Mouse (Mus musculus) heart, adult 9 months (tissue): ENCODE data around the gene Fam219a.

ENCODE experiments used
- DNase-seq, 2 experiments: peaks; one replicate each; pipeline ENCODE4 v3.0.0; 2022; ENCODE audit warnings: low spot score in 2 of 2

Fam219a gene

DNA sequence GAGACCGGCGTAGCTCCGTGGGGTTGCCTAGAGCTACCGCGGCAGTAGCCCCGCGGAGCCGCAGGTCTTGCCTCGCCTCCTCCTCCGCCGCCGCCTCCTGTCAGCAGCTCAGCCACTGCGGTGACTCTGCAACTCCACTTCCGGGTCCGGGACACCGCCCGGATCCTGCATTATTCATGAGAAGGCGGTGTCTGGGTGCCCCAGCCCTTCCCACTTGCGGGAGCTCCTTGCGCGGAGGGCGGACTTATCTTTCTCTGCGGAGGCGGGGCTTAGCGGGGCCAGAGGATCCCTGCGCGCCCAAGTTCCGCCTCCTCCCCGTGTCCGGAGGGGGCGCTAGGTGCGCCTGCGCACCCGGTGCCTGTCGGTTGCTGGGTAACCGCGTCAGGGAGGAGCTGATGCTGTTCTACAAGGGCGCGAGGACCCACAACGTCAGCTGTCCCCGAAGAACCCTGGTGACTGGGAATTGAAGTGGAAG is at the start of gene Fam219a, which contains the start of gene Dnaic1:
TSS of gene Fam219a (minus strand) at position 128 of the 475 bp plus-strand sequence.
TSS of gene Dnaic1 (plus strand) at position 365 of the 475 bp plus-strand sequence.
- peak; percentile 100 for DNase-seq

DNA sequence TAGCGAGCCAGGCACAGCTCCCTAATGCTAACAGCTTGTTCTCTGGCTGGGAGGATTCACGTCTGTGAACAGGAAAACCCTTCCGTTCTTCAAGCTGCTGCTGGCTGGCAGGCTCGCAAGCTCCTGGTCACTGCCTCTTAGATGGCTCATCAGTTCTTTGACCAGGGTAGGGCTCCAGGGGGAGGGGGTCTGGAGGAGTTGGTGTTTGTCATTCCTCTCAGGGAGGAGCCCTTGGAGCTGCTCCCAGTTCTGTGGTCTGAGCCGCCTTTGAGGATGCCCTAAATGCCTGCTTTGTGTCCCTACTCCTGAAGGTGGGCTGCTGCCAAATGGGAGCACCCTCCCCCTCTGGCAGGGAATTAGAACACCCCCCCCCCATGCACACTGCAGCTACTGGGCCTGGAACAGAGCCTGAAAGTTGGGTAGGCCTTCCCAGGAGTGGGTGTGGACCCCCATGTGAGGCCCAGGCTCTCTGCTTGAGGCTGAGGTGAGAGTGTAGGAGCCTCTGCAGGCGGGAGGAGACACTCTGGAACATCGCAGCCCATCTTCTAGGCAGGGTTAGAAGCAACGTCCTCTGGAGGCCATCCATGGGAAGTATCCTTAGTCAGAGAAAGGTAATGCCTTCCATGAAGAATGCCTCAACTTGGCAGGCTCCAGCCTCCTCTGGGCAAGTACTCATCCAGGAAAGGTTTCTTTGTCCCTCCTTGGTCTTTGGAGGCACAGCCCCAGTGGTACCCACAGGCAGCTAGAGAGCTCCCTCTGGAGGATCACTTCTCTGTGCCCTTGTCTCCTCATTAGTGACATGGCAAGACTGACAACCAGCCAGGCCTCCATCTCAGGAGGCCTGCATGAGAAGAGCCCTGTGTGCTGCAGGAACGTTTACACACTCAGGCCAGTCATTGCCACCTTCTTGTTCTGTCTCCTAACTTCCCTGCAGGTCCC is 46.6 kb upstream of the Fam219a start:
- DNase-seq, result no peak

DNA sequence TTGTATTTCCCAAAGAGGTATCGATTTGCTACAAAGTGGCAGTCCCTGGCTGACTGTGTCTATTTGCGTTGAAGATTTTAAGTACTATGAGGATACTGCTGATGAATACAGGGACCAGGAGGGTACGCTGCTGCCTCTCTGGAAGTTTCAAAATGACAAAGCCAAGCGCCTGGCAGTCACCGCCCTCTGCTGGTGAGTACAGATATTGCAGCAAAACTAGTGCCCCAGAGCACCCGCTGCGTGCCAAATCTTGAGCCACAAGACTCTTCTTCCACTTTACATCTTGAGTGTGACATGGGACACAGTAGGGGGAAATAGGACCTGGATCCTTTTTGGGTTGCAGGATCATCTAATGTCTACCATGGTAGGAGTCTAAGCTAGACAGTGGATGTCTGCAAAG is 44.8 kb upstream of the Fam219a start:
- peak; percentile 53 to 76 for DNase-seq

DNA sequence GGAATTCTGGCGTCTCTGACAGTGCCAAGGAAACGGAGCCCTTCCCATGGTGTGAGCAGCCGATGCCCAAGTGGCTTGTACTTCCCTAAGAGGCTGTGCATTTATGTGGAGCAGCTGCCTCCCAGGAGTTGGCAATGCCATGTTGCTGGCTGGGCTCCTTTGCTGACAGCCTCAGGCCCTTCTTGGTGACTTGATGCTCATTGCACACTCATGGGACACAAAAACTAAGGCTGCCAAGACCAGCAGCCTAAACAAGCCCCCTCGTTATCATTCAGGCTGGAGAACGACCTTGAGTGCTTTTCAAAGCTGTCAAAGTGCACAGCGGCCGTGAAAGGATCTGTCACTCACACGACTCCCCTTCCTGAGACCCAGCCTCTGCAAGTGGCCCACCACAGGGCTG is 42.8 kb upstream of the Fam219a start:
- no peak for DNase-seq

DNA sequence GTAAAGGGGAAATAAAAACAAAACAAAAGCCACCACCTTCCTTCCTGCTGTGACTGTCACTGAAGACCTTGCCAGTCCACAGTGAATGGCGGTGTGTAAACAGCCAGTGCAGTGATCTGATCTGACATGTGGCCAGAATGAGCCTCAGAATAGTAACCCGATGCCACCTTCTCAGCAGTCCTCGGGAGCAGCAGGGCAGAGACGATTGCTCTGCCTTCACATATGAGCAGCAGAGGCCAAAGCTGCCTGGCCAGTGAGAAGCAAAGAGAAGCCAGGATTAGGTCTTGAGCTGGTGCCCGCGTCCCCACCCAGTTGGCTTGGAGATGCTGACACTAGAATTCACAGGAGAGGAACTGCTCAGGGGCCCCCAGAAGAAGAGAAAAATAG is 41.2 kb upstream of the Fam219a start:
- DNase-seq, result no peak

DNA sequence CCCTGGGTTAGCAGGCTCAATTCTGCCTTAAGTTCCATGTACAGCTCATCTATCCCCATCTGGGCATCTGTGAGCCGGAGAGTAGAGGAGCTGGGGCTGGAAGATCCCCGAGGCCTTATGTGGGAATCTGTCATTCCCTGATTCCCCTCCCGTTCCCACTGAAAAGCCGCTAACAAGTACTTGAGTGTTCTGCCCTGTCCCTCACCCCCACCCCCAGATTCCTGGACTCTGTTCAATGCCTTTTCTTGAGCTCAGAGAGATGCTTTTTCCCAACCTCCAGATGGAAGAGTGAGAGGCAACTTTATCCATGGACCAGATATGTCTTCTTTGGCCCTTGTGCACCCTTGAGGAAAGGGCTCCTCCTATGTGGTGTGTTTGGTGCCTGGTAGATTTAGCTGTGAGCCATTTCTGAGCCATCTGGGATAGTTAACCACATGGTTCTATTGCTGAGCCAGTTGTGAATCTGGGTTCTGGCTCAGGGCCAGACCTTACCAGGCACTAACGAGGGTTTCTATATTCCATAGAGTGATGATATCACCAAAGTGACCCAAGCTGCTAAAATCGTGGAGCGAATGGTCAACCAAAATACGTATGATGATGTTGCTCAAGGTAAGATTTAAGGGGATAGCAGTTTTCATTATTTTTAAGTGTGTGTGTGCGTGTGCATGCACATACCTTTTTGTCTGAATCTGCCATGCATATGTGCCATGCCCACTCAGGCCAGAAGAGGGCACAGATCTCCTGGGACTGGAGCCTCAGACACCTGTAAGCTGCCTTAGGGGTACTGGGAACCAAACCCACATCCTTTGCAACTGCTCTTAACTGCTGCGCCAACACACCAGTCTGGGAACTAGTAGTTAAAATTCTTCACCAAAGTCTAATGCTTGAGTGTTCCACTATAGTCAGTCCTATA is 40.6 kb upstream of the Fam219a start:
- no peak for DNase-seq

DNA sequence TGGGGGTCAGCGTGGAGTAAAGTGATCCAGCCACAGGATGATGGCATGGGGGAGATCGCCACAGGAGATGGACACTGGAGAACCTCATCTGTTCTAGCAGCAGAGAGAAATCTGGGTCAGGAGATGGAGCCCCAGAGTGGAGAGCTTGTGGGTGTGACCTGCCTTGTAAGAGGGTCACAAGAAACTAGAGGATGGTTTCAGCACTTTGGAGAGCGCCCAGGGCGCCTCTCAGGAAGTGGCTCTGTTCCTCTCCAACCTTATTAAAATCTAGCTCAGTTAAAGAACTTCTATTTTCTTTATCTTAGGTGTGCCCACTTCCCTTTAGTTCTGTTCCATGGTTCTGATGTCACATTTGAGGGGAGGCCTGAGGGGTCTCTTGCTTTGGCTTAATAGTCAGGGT is 37.4 kb upstream of the Fam219a start:
- DNase-seq, result no peak

DNA sequence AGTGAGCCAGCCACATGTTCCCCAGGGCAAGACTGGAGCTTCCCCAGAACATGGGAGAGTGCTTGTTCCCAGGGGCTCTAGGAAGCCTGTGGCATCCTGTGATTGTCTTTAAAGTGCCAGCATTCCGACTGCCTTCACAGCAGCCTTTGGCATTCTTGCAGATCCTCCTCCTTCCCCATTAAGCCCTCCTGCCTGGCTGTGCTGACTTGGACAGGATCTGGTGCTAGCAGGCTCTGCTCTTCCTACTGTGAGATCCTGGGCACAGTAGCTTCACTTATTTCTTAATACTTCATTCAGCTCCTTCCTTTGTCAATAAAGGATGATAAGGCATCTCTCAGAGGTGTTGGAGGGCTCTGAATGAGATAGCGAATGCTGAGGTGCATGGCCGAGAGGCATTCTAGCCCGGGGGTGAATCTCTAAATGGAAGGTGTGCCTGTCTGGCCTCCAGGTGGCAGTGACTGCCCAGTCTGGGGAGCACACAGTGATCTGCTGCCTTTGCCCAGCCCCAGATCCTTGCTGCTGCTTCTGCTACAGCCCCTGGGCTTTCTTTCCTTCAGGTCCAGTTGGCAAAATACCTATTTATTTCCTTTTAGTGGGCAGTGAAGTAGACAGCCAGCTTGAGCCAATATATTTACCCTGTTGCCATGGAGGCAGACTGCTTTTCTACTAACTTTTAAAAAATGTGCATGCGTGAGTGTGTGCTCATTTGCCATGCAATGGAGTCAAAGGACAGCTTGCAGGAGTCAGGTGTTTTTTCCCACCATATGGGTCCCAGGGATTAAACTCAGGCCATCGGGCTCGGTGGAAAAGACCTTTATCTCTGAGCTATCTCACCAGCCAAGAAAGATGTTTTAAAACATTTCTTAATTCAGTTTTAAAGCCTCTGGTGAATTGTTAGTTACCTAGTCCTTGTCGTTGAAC is 35.4 kb upstream of the Fam219a start:
- no peak for DNase-seq

DNA sequence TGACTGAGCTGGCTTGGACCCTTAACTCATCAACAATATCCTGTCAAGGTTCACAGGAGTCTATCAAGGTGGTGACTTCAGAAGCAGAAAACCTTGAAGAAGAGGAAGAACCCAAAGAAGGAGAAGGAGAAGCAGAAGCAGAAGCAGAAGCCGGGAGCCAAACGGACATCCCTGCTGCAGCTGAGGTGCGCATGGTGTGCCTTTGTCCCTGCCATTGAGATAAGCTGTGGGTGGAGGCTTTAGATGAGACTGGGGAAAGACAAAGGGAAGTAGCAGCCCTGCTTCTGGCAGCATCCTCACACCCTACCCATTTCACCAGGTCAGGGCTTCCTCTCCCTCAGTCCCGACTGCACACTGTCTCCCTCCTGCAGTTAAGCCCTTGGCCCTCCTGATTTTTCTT is 33.5 kb upstream of the Fam219a start:
- DNase-seq, result no peak

DNA sequence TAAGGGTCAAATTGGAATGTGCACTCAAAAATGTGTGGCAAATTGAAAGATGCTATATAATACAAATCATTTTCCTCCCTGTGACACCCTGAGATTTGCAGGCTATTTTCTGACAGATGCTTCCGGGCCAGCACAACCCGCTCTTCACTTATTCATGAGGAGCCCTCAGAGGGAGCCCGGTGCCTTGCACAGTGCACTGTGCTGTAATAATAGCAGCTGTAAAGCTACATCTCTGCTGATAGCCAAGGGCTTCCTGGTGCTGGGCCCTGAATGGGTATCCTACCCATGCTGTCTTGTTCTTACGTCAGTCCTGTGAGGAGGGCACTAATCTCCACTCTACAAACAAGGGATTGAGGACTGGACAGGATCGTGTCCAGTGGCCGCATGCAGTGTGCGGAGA is 14.0 kb upstream of the Fam219a start:
- no peak for DNase-seq

DNA sequence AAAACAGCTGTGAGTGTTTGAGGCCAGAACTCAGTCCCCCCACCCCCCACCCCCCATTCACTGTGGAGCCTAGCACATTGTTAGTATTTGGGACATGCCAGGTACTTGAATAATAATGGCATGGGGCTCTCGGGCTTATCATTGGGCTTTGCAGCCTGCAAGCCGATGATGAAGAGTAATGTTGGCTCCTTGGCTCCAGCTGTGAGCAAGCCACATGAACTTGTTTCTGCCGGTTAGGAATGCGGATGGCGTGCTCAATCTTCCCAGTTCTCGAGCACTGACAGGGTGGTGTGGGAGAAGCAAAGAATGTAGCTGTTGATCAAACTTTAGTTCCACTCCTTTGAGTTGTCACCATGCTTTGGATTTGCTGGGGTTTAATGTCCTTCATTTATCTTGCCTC is 6.6 kb upstream of the Fam219a start:
- DNase-seq, result no peak

DNA sequence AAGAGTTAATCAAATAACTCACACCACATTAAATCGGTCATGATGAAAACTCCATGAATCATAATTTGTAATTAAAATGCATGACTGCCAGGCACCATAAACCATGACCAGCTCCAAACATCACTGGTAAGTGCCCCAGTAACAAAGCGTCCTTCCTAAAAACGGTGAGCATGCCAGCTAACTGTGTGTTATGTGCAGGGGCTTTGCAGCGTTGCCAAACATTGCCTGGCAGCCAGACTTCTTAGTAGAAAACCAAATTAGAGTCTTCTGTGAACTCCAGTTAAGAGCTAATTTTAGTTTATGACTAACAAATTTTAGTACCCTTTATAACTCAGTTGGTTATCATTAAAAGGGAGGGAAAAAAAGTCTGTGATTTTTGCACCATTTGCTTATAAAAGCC is 4.2 kb upstream of the Fam219a start:
- DNase-seq, result no peak

DNA sequence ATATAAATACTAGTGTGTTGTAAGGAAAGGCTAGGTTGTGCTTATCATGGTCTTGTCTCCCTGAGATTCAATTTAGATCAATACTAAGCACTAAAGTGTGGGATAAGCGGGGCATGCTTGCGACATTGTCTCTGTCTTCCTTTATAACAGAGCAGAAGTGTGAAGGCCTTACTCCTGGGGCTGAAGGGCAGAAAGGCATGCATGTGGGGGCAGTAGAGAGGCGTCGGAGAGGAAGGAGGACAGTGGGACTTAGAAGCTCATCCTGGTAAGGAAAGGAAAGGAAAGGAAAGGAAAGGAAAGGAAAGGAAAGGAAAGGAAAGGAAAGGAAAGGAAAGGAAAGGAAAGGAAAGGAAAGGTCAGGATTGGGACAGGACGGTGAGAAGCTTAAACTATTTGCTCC is 2.2 kb upstream of the Fam219a start:
- no peak for DNase-seq

DNA sequence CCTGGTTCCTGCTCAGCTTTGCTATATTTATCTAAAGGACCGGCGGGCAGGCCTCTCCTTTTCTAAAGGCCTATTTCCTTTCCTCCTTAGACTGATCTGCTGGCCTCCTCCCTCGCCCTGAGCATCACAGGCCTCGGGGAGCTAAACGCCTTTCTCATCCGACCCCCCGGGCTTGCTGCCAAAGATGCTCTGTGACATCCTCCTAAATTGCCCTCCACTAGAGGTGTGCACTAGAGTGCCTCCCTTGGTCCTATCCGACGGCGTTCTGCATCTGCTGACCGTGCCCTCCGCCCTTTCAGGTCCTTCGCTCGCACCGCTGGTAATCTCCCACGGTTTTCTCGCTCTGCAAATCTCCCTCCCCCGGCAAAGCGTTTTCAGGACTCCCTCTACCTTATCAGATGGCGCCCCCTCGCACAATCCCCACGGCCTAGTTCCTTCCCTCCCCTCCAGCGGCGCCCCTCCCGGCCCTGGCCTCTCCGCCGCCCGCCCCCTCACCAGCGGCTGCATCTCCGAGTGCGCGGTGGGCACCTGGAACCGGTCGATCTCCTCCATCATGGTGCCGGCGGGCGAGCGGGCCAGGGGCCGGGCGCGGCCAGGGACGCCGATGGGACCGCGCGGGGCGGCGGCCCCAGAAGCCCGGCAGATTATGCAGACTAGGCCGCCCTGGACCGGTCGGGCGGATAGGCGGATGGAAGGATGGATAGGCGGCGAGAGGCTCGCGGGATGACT is 492 bp downstream of the Fam219a start:
- peak in 1 of 2 experiments; percentile 24 for DNase-seq

DNA sequence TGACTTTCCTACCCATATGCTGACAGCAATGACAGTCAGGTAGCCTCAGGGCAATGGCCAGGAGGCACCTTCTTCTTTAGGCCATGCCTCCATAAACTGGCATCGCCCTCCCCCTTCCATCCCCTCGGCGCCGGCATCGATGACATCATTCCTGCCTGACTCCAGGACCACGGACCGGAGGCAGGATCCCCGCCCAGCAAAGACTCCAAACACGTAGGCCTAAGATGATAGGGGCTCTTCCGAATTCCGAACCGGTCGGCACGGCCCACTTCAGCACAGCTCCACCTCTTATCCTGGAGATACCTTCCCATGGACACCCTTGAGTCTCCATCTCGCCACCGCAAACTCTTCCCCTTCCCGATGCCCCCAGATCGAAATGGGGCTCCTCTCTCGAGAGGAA is 1.1 kb downstream of the Fam219a start:
- peak; percentile 39 to 53 for DNase-seq

DNA sequence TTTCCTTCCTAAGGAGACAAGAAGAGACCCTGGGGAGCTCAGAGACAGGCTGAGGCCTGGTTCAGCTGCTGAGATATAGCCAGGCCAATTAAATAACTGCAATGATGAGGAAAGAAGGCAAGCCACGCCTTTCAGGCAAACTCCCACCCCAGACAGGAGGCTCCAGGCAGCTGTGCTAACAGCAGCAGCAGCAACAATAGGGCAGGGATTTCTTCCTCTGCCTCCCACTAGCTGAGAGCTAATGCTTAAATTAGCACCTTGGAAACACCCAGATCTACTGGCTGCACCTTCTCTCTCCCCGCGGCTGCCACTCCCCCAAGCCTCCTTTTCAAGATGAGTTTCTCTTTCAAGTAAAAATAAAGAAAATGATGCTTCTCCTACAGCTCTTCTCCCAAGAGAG is 3.2 kb downstream of the Fam219a start:
- DNase-seq, result peak in 1 of 2 experiments; percentile 36

DNA sequence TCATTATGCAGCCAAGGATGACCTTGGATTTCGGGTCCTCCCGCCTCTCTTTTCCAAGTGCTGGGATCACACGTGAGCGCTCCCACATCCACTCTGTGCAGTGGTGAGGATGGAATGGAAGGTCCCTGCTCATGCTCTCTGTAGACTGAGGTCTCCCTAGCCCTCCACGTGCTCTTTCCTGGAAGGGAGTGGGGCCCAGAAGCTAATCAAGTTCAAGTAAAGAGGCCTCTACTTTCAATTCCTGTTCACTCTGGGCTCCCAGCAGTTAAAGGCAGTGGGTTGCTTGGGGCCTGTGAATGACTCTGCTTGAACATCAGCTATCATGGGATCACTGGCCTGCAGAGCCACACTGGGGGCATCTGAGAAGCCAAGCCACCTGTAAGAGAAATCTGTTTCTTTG is 6.0 kb downstream of the Fam219a start:
- DNase-seq, result no peak

DNA sequence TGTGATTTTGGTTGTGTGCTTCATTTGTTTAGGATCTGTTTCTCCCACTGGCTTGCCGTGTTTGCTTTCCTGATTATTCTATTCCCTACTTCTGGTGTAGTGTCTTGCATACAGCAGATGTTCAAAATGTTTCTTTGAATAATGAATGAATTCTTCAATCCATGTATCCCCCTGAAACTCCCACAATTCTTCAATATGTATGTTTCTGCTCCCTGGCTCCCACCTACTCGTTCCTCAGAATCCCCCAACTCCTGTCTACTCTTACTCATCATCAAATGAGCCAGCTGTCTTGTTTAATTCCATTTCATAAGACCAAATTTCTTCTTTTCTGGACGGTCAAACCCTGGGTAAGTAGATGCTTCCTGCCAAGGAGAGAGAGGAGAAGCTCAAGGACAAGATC is 12.2 kb downstream of the Fam219a start:
- DNase-seq, result no peak

DNA sequence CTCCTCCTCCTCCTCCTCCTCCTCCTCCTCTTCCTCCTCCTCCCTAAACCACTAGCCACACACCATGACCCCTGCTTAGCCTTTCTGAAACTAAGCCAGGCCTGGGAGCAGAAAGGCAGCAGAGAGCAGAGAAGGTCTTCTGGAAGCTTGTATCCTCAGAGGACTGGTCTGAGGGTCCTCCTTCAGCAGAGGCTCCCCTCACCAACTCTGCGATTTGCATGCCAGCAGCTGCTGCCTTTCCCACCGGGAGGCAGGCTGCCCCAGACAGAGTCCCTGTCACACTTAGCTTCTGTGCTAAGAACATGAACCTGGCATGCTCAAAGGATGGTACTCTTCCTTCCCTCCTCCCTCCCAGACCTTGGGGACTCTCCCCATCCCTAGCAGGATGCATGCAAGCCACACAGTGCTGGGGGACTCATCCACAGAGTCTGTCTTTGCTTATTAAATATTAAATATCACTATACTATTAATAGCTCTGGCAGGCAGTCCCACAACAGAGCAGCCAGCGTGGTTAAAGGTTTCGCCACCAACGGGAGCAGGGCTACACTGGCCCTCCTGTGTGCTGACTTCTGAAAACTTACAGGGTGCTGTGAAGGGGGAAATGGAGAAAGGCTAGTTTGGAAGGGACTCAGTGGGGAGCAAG is 12.9 kb downstream of the Fam219a start:
- no peak for DNase-seq

DNA sequence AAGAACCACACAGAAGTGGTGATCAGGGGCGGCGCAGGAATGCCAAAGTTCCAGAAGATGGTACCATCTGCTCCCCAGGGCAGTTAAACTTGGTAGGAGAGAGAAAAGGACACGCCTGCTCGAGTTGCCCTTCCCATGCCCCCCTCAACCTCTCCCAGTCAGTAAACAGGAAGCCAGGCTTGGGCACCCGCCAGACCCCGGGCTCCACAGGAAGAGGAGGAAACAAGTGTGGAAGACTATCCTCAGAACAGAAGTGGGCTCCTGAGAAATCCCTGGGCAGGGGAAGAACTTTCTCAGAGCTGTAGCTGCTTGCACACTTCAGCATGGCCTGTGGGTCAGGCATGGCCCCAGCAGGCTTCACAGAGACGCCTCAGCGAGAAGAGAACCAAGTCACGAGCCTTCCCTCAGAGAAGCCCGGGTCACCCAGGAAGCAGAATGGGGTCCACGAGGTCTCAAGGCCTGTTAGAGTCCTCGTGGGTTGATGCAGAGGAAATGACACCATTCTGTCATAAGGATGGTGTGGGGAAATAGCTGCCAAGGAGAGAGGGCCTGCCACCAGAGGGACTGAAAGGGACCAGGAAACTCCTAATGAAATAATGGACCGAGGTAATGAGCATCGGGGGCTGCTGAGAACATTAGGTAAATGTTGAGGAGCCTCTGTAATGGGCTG is 14.2 kb downstream of the Fam219a start:
- DNase-seq, result peak; percentile 79 to 83
